Mouse (Mus musculus) thymus, postnatal 10 days (tissue): Measurements from ENCODE around the gene Smarca4.

ENCODE experiments used
- DNase-seq, 2 experiments: peaks; one replicate each; pipeline ENCODE4 v3.0.0; 2021; ENCODE audit warnings: low spot score in 2 of 2

Smarca4 gene

GRCm38 (mm10) chr9:21752252-21752792, 136.4 kb downstream of the Smarca4 start:
- no peak for DNase-seq
